Mouse (Mus musculus): ENCODE results near the gene Abca13. TPM values are rescaled to one million over a fixed set of nuclear protein-coding genes. Genes with fewer than 3 reads are reported as not detected.

Gene Abca13
- total and polyA plus RNA-seq, 3 experiments = under 0.01 to 0.03 (median 0.03) TPM

DNA sequence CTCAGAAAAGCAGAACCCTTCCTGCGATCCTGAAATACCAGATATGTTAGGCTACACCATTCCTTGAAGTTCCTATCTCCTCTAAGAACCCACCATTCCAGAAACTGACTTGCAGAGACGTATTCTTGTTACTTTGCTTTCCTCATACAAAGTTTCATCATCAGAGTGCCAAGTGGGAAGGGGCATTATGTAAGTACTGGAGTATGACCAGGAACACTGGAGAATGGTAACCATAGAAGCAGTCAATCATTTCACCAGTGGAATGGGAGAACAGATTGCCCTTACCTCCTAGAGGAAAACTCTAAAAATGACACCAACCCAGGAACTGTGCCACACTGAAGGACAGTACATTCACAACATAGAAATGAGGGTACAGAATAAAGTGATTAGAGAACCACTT is 368.3 kb downstream of the Abca13 start:
- Histone ChIP-seq H3K4me2 (ENCODE audit: insufficient read depth, low read depth, poor library complexity, severe bottlenecking) (no peak overlapping the region), H3K36me3 (replicated peaks in 1 of 2; ENCODE audit: control insufficient read depth in 1 of 2, insufficient read depth in 1 of 2, low read length in 1 of 2) (no peaks in the 10 kb centered on the region), H3K9ac (ENCODE audit: insufficient read depth, low read depth) (no peak overlapping the region), H3K27me3 (replicated peaks) (no peaks in the 10 kb centered on the region), H3K9me3 (replicated peaks; ENCODE audit: low read length) (peaks cover 40% of the 10 kb centered on the region), H3K4me3 (replicated peaks in 1 of 3; ENCODE audit: low read depth in 2 of 3, low read length in 2 of 3, poor library complexity in 1 of 3) (no peak overlapping the region), H3K79me2 (replicated peaks; ENCODE audit: control insufficient read depth, extremely low read depth, insufficient read depth, poor library complexity, severe bottlenecking) (no peaks in the 10 kb centered on the region), H3K4me1 (ENCODE audit: control insufficient read depth in 1 of 2, insufficient read depth in 2 of 2) (no peaks in the 10 kb centered on the region), H3K27ac (ENCODE audit: insufficient read depth, low read depth) (no peak overlapping the region)
- TF ChIP-seq SIN3A (IDR thresholded peaks at IDR 0.05; ENCODE audit: low read length) (no peak), NRF1 (IDR thresholded peaks at IDR 0.05; ENCODE audit: low read depth, low read length) (no peak), GABPA (IDR thresholded peaks at IDR 0.05; ENCODE audit: insufficient replicate concordance, low read depth, low read length) (no peak), POLR2A (IDR thresholded peaks at IDR 0.05; ENCODE audit: low read depth, low read length) (no peak), ZC3H11A (IDR thresholded peaks at IDR 0.05; ENCODE audit: low read depth, low read length) (no peak)
- dilution Hi-C loops (cut with MboI; ENCODE audit: extremely low pct_ligation_motif_present, extremely low pct_unique_long_range_greater_than_20kb, low sequenced_read_pairs) (no loop called here), in situ Hi-C loops (cut with MboI; ENCODE audit: low pct_ligation_motif_present, low pct_unique_long_range_greater_than_20kb, low sequenced_read_pairs) (no loop called here)
- DNase-seq (ENCODE audit: extremely low read depth) = no peak

DNA sequence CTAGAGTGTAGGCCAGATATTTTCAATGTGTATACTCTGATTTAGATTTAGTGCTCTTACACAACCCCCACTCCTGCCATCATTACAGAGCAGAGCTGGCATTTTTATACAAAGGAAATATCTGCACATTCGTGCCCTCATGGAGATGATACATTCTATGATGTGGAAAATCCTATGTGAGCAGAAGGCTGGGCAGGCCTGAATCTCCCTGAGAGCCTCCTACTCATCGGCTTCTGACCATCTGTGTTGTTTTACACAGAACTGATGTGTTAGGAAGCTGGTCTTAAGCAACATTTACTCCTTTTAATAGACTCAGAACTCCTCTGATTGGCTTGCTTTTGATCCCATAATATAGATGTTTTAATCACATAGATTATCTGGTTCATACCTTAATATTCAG is 376.6 kb downstream of the Abca13 start:
- no peak for DNase-seq (ENCODE audit: extremely low read depth)
- TF ChIP-seq ETS1 (conservative IDR thresholded peaks at IDR 0.05; ENCODE audit: low read depth, low read length) (no peak), POLR2A (IDR thresholded peaks at IDR 0.05; ENCODE audit: low read depth, low read length) (no peak), RCOR1 (conservative IDR thresholded peaks at IDR 0.05; ENCODE audit: low read depth, low read length) (no peak), CHD2 (IDR thresholded peaks at IDR 0.05; ENCODE audit: low read length) (no peak), E2F4 (IDR thresholded peaks at IDR 0.05; ENCODE audit: insufficient replicate concordance, low read depth, low read length) (no peak), TCF12 (IDR thresholded peaks at IDR 0.05; ENCODE audit: low read depth, low read length) (no peak), SMC3 (IDR thresholded peaks at IDR 0.05; ENCODE audit: low read depth, low read length) (no peak)
- H3K36me3 ChIP-seq (replicated peaks in 1 of 2; ENCODE audit: control insufficient read depth in 1 of 2, insufficient read depth in 1 of 2, low read length in 1 of 2) = no peaks in the 10 kb centered on the region
- H3K4me3 ChIP-seq (replicated peaks in 1 of 3; ENCODE audit: low read depth in 2 of 3, low read length in 2 of 3, poor library complexity in 1 of 3) = no peak overlapping the region
- no peak overlapping the region for H3K27ac ChIP-seq (ENCODE audit: insufficient read depth, low read depth)
- H3K9me3 ChIP-seq (replicated peaks; ENCODE audit: low read length) = peaks cover 24% of the 10 kb centered on the region
- H3K4me2 ChIP-seq (ENCODE audit: insufficient read depth, low read depth, poor library complexity, severe bottlenecking) = no peak overlapping the region
- no peaks in the 10 kb centered on the region for H3K79me2 ChIP-seq (replicated peaks; ENCODE audit: control insufficient read depth, extremely low read depth, insufficient read depth, poor library complexity, severe bottlenecking)
- in situ Hi-C loops (cut with MboI; ENCODE audit: low pct_ligation_motif_present, low pct_unique_long_range_greater_than_20kb, low sequenced_read_pairs) = no loop called here
- no peak overlapping the region for H3K9ac ChIP-seq (ENCODE audit: insufficient read depth, low read depth)
- dilution Hi-C loops (cut with MboI; ENCODE audit: extremely low pct_ligation_motif_present, extremely low pct_unique_long_range_greater_than_20kb, low sequenced_read_pairs) = no loop called here
- no peaks in the 10 kb centered on the region for H3K4me1 ChIP-seq (ENCODE audit: control insufficient read depth in 1 of 2, insufficient read depth in 2 of 2)
- no peaks in the 10 kb centered on the region for H3K27me3 ChIP-seq (replicated peaks)

DNA sequence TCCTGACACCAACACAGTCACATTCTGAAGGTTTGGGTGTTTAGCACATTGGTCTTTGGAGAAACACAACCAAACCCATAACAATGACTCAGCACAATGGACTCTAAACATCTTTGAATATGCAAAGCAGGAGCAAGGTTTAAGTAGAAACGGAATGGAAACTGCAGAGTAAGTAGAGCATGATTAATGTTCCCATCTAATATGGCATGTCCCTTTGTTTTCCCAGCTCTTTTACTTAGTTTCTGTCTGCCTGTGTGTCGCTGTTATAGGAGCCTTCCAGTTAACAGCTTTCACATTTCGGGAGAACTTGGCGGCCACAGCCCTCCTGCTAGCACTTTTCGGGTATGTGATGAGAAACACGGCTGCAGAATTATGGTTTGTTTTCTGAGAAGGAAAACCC is 378.6 kb downstream of the Abca13 start:
- H3K4me1 ChIP-seq (ENCODE audit: control insufficient read depth in 1 of 2, insufficient read depth in 2 of 2) = no peaks in the 10 kb centered on the region
- TF ChIP-seq MAFK (IDR thresholded peaks at IDR 0.05; ENCODE audit: insufficient replicate concordance, low read length) (no peak), TCF12 (IDR thresholded peaks at IDR 0.05; ENCODE audit: low read depth, low read length) (no peak), ZC3H11A (IDR thresholded peaks at IDR 0.05; ENCODE audit: low read depth, low read length) (no peak), KAT2A (IDR thresholded peaks at IDR 0.05; ENCODE audit: insufficient replicate concordance, low read length) (no peak), ZKSCAN1 (IDR thresholded peaks at IDR 0.05; ENCODE audit: borderline replicate concordance, low read depth, low read length) (no peak), POLR2AphosphoS2 (IDR thresholded peaks at IDR 0.05; ENCODE audit: low read depth, low read length) (no peak), CTCF (conservative IDR thresholded peaks at IDR 0.05 in 1 of 2, IDR thresholded peaks at IDR 0.05 in 1 of 2; ENCODE audit: low read depth in 2 of 2, low read length in 2 of 2) (no peak), PAX5 (IDR thresholded peaks at IDR 0.05; ENCODE audit: low read length) (no peak), NELFE (IDR thresholded peaks at IDR 0.05; ENCODE audit: low read depth, low read length) (no peak), UBTF (IDR thresholded peaks at IDR 0.05; ENCODE audit: low read depth, low read length) (no peak), HCFC1 (IDR thresholded peaks at IDR 0.05; ENCODE audit: low read depth, low read length) (no peak), MEF2A (IDR thresholded peaks at IDR 0.05; ENCODE audit: borderline replicate concordance, low read depth, low read length) (no peak), CHD2 (IDR thresholded peaks at IDR 0.05; ENCODE audit: low read length) (no peak)
- no peak overlapping the region for H3K4me2 ChIP-seq (ENCODE audit: insufficient read depth, low read depth, poor library complexity, severe bottlenecking)
- in situ Hi-C loops (cut with MboI; ENCODE audit: low pct_ligation_motif_present, low pct_unique_long_range_greater_than_20kb, low sequenced_read_pairs) (no loop called here), dilution Hi-C loops (cut with MboI; ENCODE audit: extremely low pct_ligation_motif_present, extremely low pct_unique_long_range_greater_than_20kb, low sequenced_read_pairs) (no loop called here)
- DNase-seq (ENCODE audit: extremely low read depth) = no peak
- no peaks in the 10 kb centered on the region for H3K79me2 ChIP-seq (replicated peaks; ENCODE audit: control insufficient read depth, extremely low read depth, insufficient read depth, poor library complexity, severe bottlenecking)
- no peaks in the 10 kb centered on the region for H3K27me3 ChIP-seq (replicated peaks)
- H3K9ac ChIP-seq (ENCODE audit: insufficient read depth, low read depth) = no peak overlapping the region
- no peak overlapping the region for H3K4me3 ChIP-seq (replicated peaks in 1 of 3; ENCODE audit: low read depth in 2 of 3, low read length in 2 of 3, poor library complexity in 1 of 3)
- no peaks in the 10 kb centered on the region for H3K36me3 ChIP-seq (replicated peaks in 1 of 2; ENCODE audit: control insufficient read depth in 1 of 2, insufficient read depth in 1 of 2, low read length in 1 of 2)
- H3K9me3 ChIP-seq (replicated peaks; ENCODE audit: low read length) = peaks cover 28% of the 10 kb centered on the region
- no peak overlapping the region for H3K27ac ChIP-seq (ENCODE audit: insufficient read depth, low read depth)

All from CH12.LX (cell line).